Mouse (Mus musculus): ENCODE data around the gene Acad12.
"Not testable (repeated sequence)": the region's sequence is repeated elsewhere in the genome, so short reads cannot be mapped to it uniquely, and the experiment has no call there.

Gene Acad12

DNA sequence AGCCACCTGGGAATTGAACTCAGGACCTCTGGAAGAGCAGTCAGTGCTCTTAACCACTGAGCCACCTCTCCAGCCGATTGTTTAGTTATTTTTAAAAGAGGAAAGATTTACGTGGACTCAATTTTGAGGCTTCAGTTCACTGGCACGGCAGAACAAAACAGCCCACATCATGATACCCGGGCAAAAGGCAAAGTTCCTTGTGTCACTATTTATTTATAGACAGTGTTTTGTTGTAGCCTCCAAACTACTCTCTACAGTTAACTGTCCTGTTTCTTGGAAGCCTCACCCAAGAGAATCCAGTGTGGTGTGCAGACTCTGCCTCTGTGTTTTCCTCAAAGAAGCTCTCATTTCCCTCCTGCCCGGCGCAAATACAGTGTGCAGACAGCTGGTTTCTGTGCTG is 6.7 kb downstream of the Acad12 start:
- DNase-seq (ENCODE audit: low spot score in 2 of 2): no peak

DNA sequence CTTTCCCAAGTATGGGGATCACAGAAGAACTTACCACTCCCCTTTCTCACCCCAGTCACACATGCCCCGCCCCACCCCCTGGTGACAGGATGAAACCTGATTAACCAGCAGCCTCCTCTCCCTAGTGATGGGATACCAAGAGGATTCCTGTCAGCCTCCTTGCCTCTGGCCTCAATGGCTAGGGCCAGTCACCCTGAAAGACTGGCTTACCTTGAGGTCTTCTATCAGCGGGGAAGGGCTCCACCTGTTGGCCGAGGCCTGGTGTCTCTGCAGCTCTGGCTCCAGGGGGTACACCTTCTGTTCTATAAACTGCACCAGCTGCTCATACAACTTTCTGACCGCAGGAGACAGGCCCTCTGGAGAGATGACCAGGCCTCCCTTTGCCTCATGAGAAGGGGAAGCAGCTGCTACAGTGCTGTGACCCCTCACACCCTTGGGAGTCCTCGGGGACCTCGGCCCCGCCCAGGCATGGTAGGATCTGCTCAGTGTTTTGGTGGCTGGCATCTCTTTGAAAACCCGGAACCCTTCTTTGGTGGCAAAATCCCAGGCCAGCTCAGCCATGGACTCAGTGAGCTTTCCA is 9.1 kb downstream of the Acad12 start:
- DNase-seq (ENCODE audit: low spot score in 2 of 2): not testable (repeated sequence)

DNA sequence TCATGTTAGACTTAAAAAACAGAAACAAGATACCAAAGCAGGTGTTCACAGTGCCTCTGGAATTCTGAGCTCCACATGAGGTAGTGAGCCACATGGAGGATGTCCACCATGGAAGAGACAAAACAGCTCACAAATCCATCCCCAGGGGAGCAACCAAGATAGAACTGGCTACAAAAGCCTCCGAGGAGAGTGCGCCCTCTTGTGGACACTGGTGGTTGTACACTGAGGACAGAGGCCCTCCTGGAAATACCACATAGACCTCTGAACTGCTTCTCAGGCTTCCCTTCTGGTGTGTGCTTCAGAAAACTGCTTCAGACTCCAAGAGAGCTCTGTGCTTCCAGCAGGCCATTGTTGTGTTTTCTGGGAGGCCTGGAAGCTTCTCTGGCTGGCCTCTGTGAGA is 12.6 kb downstream of the Acad12 start:
- peak; percentile 50 to 88 for DNase-seq (ENCODE audit: low spot score in 2 of 2)

DNA sequence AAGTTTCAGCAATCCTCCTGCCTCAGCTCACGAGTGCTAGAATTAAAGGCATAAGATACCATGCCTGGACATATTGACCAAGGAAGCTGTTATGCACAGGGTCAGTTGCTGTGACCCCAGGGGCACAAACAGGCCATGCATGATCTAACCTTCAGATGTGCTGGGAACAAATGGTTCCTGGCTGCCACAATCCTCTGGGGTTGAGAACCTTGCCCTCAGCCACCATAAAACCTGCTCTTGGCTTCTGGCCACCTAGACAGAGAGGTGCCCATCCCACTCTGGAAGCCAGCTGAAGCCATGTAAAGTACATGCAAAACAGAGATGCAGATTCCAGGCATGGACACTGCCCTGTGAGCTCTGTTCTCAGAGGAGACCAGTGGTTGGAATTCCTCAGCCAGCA is 14.9 kb downstream of the Acad12 start:
- DNase-seq (ENCODE audit: low spot score in 2 of 2): not testable (repeated sequence)

DNA sequence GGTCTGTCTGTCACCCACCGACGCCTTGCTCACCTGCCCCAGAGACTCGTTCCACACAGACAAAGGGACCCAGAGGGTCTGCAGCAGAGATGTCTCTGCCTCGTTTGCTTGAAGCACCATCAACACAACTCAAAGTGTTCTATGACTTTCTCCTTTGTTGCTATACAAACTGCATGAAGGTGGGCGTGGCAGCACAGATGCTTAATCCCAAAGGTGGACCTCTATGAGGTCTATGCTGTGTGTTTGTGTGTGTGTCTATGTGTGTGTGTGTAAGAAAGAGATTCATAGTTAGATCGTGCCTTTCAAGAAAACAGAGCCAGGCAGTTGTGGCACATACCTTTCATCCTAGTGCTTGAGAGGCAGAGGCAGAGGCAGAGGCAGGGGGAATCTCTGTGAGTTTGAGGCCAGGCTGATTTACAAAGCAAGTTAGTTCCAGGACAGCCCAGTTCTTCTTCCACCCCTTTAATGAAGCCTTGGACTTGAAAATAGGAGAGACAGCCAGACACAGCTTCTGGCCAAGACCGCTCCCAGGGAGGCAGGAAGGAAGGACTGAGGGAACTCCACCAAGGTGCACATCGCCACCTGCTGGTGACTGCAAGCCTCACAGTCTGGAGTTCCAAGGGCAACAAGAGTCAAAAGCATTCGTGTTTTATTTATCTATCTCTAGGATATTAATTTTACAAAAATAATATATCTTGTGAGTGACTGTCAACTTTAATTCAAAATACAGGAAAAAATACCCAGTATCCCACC is 17.0 kb downstream of the Acad12 start:
- DNase-seq (ENCODE audit: low spot score in 2 of 2): peak; percentile 84 to 93

DNA sequence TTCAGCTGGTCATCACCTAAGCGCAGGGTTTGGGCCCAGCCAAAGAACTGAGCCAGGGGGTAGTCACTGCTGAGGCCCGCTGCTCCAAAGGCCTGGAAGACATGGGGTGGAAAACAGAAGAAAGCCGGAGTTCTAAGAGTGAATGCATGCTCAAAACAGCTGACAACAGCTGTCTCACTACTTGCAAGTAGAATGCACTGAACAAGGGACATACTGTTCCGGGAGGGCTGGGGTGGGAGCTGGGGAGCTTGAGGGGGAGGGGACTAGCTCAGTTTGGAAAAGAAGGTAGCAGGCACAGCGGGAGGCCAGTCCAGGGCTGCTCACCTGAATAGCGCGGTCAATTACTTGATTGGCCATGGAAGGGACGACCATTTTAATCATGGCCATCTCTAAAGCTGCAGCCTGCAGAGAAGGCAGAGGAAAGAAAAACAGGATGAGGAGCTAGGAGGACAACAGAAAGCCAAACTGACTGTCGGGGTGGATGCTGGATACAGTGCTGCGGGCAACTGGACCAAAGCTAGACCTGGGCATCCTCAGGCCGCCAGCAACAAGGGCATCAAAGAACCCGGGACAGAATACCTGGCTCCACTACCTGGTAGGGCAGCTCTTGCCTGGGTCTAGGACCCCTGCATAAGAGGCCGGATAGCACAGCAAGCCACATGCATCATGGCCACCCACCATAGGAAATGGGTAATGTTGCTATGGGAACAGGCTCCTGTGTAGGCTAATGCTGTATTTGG is 19.7 kb downstream of the Acad12 start:
- no peak for DNase-seq (ENCODE audit: low spot score in 2 of 2)

DNA sequence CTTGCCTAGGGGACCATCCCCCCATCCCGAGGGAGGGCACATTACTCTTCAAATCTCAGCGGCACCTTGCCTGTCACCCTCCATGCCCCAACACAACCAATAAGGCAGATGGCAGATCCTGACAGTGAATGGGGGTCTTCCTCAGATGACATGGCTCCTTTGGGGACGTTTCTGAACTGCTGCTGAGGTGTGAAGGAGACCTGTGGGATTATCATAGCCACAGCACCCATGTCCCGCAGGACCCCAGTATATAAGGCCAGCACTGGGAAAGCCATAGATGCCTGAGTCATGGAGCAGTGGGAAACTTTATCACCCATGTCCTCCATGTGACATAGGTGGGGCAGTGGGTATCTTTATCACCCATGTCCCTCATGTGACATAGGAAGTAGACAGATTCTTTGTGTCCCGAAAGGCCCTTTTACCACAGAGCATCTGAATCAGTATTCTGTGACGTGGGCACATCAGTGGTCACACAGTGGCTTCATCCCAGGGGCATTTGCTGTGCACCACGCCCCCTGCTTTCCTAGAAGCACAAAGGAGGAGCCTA is 20.7 kb downstream of the Acad12 start:
- DNase-seq (ENCODE audit: low spot score in 2 of 2): no peak

DNA sequence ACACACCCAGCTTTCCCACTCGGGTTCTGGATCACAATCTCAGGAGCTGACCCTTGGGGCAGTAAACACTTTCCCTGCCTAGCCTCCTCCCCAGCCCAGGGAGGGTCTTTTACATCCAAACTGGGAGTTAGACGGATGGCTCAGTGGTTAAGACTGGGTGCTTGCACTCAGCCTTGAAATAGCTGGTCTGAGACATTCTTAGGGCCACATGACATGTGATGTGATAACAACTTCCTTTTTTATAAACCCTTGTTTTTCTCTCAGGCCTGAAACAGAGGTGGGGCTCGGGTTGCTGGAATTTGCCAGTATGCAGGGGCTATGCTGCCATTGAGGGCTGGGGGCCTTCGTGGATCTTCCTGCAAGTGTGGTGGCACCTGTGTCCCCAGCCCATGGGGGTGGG is 21.4 kb downstream of the Acad12 start:
- DNase-seq (ENCODE audit: low spot score in 2 of 2): no peak

DNA sequence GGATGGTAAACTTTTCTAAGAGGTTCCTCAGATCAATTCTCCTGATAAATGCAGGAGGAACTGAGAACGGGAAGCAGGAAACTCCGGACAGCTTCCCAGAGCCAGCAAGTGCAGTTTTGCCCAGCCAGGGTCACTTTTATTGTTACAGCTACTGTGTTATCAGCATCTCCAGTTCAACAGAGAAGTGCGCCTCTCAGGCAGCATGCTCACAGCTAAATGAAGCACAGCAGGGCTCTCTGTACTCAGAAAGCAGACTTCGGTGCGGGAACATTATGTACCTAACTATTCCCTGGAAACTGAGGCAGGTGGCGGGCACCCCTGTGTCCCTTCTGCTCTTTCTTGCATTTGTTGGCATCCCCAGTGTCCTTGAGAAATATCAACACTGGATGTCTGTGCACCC is 22.5 kb downstream of the Acad12 start:
- no peak for DNase-seq (ENCODE audit: low spot score in 2 of 2)

DNA sequence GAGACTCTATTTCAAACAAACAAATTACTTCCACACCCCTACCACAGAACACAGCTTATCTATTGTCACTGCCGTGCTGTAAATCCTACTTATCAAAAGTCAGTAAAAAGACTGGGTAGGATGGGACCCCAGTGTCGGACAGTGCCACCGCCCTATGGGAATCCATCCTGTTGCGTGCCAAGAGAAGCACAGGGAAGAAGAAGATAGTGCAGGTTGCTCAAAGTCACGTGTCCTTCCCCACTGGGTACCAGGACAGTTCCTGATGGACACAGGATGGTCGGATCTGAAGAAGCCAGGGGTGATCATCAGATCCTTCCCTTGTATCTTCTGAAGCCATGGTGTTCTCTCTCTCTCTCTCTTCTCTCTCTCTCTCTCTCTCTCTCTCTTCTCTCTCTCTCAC is 23.0 kb downstream of the Acad12 start:
- DNase-seq (ENCODE audit: low spot score in 2 of 2): no peak

DNA sequence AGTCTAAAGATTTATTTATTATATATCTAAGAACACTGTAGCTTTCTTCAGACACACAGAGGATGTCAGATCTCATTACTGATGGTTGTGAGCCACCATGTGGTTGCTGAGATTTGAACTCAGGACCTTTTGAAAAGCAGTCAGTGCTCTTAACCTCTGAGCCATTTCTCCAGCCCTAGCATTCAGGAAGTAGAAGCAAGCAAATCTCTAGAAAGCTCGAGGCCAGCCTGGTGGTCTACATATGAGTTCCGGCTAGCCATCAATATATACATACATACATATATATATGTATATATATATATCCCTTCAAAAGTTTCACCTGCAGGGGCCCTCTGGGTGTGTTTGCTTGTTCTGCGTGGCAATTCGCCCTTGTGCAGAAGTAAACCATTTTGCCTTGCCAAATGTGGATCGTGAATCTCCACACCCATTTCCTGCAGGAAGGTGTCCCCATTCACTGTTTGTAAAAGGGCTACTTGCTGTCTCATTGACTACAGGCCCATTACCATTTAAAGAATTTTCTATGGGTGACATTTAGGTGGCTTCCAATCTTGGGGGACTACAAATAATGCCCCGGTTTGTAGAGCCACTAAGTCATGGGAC is 23.9 kb downstream of the Acad12 start:
- DNase-seq (ENCODE audit: low spot score in 2 of 2): no peak

DNA sequence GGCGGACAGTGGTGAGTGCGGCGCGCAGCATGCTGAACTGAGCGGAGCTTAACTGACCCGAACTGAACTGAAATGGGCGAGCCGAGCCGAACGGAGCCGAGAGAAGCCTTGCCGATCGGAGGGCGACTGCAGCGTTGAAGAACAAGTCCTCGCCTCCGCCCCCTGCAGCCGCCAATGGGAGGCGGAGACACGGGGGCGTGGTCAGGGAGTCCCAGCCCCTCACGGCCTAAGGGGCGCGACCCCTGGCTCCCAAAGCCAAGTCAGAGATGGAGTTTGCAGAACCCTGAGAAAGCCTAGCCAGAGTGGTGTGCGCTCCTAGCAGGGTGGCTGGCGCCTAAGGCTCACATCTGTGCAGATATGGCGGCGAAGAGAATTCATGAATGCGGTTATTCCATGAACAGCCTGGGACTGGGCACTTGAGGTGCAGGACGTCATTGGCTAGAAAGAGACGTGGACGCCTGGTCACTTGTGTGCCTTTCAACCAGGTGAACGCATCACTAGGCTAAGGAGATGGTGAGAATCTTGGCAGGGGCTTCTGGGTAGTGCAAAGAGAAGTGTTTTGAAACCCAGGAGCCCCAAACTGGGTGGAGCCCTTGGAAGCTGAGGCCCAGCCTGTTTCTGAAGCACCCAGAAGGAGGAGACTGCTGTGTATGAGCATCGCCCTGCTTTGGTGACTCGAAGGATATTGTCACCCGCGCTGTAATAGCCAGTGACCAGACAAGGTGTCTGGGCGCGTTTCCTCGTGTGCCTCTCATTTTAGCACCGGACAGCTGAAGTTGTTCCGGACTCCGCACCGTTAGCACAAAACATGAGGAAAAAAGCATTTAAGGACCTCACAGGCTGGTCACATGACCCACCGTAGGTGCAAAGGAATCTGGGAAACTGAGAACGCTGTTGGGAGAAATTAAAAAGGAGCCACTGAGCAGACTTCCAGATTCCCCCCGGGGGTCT is 25.0 kb downstream of the Acad12 start, which contains the start of gene Aldh2:
TSS of gene Aldh2 (minus strand) at position 374 of the 951 bp plus-strand sequence.
- peak; percentile 85 to 87 for DNase-seq (ENCODE audit: low spot score in 2 of 2)

DNA sequence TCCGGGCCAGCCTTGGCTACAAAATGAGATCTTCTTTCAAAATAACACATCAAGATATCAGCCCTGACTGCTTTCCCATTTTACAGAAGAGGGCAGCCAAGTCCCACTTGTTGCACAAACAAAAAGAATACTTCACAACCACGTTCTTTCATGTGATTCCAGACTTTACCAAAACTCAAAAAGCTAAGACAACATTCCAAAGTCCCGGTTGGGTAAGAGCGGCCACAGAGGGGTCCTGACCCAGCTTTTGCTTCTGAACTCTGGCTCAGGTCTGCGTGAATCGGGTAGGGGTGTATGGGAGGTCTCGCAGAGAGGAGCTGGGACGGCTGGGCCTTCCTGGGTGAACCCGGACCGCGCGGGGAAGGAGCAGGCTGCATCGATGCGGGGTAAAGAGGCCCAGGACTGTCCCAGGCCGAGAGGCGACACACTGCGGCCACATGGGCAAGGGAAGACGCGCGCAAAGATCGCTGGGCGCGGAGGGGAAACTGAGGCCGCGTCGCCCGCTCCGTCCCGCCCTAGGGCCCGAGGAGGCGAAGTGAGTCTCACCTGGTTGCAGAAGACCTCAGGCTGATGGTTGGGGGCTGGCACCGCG is 25.8 kb downstream of the Acad12 start:
- no peak for DNase-seq (ENCODE audit: low spot score in 2 of 2)

DNA sequence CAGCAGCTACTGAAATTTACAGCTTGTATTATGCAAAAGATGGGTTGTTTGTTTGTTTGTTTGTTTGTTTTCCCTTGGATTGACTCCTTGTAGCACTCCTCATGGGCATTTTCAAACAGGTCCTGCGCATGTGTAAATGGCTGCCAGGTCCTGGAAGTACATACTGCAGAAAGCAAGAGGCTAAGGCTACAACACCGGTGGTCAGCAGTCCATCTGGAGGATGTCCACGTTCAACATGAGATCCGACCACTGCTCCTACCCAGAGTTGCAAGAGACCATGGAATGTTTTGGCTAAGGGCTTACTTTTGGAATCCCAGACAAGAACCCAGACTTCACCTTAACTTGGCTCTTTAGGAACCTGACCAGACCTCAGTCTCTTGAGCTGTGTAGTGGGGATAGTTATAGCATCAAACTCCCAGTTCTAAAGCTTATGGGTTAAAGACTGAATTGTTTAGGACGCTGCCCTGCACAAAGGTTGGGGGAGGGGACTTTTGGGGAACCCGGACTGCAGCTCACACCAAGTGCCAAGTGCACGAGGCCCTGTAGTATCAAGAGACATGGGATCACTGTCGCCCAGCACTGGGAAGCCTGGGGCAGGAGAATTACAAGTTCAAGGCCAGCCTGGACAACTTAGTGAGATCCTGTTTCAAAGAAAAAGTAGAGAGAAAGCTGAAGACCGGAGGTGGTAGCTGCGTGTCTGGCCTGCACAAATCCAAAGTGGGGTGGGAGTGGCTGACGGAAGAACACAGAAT is 26.5 kb downstream of the Acad12 start:
- DNase-seq (ENCODE audit: low spot score in 2 of 2): no peak

DNA sequence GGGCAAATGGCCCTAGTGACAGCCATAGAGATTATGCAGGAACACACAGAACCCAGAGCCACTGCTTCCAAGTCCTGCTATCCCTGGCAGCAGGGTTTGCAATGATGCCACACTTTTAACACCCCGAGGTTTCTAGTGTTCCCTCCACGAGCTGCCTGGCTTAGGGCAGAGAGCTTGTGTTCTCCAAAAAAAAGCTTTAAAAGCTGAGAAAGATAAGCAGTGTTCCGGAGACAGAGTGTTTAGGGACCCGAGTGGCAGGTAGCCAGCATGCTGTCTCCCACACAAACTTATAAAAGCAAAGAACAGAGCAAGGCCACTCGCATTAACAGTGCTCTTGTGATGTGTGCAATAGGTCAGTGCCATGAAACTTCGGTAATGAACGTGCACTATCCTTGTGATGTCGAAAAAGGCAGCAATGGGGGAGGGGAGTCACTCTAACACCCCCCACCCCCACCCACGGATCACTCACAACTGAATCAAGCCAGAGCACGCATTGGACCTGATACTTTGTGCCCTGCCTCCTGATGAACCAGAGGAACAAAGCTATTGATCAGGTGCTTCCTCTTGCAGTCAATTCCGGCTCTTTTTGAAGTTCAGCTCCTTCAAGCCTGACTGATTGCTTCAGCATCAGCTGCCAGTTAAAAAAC is 27.2 kb downstream of the Acad12 start:
- peak in 1 of 2 experiments; percentile 57 for DNase-seq (ENCODE audit: low spot score in 2 of 2)

DNA sequence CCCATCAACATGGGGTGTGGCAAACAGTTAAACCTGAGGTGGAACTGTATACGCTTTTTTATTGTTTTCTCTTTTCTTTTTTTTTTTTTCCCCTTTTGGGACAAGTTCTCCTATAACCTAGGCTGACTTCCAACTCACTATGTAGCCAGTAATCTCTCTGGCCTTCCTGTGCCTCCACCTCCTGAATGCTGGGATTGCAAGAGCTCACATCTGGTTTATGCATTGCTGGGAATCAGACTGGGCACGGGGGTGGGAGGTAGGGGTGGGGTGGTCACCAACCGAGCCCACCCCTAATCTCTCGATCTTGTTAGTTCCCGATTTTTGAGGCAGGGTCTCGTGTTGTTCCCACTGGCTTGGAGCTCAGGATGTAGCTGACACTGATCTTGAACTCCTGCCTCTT is 28.8 kb downstream of the Acad12 start:
- no peak for DNase-seq (ENCODE audit: low spot score in 2 of 2)

DNA sequence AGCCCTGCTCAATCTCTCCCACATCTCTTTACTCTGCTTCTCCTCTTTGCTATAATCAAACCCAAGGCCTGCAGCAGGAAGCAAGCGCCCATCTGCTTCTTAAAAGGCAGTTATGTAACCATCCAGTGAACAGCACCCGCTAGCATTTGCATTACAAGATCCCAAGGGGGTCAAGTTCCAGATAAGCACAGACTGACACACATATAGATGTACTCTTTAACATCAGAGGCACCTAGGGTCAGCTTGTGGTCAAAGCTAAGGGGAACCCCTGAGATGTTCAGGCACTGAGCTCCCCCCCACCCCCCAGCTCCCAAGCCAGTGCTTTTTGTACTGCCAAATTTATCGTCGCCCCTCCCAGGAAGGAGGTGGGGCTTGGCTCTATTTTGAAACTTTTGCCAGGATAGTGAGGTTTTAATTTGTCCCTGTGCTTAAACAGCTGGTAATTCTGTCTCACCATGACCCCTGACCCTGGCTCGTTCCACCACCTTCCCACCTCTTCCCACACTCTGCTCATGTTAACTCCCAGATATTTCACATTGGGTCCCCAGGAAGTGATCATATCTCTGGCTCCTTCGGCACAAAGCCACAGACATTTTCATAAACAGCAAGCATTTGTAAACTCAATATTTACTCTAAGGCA is 32.2 kb downstream of the Acad12 start:
- DNase-seq (ENCODE audit: low spot score in 2 of 2): peak in 1 of 2 experiments; percentile 54

DNA sequence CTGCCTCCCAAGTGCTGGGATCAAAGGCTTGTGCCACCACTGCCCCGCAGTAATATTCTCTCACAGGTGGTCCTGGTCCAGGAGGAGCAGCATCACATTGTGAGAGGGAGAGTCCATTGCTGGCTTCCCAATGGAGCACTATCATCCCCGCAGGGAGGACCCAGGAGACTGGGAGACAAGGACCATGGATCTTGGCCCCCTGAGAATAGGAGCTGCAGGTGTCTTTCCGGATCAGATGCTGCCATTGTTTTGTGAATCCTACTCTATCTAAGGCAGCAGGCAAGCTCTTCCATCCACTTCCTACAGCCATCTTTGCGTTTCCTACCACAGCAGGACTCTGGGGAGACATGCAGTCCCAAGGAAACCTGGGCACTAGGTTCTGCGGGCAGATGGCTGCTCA is 33.0 kb downstream of the Acad12 start:
- no peak for DNase-seq (ENCODE audit: low spot score in 2 of 2)

DNA sequence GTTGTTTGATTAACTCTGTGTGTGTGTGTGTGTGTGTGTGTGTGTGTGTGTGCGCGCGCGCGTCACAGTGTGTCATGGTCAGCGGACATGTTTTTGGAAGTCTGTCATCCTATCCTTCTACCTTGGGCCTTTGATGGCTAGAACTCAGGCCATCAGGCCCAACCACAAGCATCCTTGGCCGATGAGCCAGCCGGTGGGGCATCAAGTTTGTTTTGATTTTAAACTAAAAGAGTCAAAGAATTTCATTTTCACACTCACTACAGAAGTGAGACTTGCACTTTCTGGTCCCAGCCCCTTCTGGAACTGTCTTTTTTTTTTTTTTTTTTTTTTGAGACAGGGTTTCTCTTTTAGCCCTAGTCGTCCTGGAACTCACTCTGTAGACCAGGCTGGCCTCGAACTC is 33.7 kb downstream of the Acad12 start:
- no peak for DNase-seq (ENCODE audit: low spot score in 2 of 2)
